Mouse (Mus musculus): ENCODE data around the gene Gm10644.

Gene Gm10644

DNA sequence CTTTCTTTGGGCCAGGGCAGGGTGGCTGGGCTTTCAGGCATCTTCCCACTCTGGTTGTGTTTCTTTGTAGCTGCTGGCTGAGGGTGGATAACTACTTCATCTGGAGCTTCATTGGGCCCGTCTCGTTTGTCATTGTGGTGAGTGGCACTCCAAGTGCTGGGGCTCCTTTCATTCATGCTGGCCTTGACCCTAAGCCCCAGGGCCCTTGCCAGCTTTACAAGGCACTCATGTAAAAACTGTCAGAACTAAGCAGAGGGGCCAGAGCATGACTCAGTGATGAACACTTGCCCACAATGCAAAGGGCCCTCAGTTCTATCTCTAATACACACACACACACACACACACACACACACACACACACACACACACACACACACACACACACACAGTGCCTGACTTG lies 20.0 kb downstream of the Gm10644 start:
- no peak for DNase-seq (ENCODE audit: low spot score)

- DNase-seq (ENCODE audit: low spot score) = no peak
Observed at GRCm38 (mm10) chr8:83934222-83934621, 20.8 kb downstream of the Gm10644 start.

DNA sequence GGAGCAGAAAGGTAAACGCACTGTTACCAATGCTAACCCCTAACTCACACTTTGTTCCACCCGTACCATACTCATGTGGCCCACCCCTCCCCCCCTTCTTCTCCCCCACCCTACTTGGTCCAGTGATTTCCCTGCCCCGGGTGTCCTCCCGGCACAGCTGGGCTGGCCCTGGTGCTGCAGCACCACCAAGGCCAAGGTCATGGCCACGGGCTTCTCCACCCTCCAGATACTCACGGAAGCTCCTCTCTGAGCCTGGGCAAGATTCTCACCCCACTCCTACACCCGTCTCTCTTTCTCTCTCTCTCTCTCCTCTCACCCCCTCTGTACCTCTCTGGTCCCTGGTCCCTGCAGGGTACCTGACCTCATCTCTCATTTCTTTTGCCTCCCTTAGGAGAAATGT lies 28.7 kb downstream of the Gm10644 start:
- no peak for DNase-seq (ENCODE audit: low spot score)

DNA sequence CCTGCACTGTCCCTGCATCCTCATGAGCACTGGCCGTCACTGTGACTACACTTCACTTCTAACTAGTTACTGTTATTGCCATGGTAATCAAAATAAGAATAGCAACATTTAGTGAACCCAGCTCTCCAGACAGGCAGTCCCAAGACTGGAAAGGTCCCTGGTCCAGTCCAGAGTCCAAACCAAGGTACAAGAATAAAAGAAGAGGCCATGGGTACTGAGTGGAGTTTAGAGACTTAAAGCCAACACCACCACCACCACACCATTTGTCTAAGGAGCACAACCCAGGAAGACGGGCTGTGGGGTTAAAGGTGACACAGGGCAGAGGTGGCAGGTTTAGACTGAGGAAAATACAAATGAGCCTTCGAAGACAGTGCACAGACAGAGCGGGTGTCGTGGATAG lies 30.4 kb downstream of the Gm10644 start:
- no peak for DNase-seq (ENCODE audit: low spot score)

DNA sequence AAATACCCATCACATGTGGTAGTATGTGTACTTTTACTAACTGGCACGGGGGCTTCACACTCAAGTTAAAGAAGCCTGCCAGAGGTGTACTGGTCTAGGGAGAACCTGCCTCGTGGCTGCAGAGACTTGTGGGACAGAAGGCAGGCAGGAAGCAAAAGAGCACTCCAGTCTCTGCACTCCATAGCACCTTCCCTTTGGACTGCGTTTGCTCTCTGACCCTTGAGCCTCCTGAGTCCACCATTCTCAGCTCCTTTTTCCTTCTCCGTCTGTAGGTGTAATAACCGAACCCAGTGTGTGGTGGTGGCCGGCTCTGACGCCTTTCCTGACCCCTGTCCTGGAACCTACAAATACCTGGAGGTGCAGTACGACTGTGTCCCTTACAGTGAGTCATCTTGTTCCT lies 32.3 kb downstream of the Gm10644 start:
- no peak for DNase-seq (ENCODE audit: low spot score)

GRCm38 (mm10) chr8:83921558-83921957 lies 33.4 kb downstream of the Gm10644 start:
- DNase-seq (ENCODE audit: low spot score) = peak; percentile 91

GRCm38 (mm10) chr8:83917566-83917965 lies 37.4 kb downstream of the Gm10644 start:
- no peak for DNase-seq (ENCODE audit: low spot score)

DNA sequence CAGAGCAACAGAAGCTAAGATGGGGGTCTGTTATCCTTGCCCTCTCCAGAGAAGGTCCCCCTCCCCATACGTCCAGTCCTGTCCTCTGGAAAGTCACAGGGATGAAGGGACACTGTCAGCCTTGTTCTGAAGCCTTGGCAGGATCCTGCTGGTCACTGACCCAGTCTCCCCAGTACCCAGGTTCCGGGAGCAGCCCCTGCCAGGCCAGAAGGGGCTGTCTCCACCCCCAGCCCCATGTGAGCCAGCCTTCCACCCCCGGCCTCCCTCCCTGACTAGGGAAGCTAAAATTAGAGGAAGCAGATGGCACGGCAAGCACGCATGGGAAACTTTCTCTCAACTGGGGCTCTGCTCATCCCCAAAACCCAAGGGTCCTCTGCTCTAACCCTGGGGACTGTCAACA lies 39.0 kb downstream of the Gm10644 start:
- DNase-seq (ENCODE audit: low spot score) = peak; percentile 68

DNA sequence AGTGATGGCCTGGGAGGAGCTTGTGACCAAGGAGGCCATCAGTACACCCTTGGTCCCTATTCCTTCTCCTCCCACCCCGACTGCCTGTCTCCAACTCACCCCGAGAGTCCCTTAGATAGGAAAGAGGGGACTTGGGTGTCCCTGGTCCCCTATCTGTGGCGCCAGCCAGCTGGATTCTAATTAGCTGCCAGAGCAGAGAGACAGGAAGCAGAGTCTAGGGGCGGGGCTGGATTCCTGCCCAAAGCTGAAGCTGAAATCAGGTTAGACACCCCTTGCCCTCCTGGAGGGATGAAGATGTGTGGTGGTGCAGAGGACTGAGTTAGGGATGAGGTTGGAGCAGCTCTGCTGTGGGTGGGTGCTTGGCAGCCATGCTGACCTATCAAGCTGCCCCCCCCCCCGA lies 40.1 kb downstream of the Gm10644 start:
- DNase-seq (ENCODE audit: low spot score) = no peak

- no peak for DNase-seq (ENCODE audit: low spot score)
Observed at GRCm38 (mm10) chr8:83914232-83914631, 40.8 kb downstream of the Gm10644 start.

- no peak for DNase-seq (ENCODE audit: low spot score)
Observed at GRCm38 (mm10) chr8:83911809-83912731, 42.9 kb downstream of the Gm10644 start.

DNA sequence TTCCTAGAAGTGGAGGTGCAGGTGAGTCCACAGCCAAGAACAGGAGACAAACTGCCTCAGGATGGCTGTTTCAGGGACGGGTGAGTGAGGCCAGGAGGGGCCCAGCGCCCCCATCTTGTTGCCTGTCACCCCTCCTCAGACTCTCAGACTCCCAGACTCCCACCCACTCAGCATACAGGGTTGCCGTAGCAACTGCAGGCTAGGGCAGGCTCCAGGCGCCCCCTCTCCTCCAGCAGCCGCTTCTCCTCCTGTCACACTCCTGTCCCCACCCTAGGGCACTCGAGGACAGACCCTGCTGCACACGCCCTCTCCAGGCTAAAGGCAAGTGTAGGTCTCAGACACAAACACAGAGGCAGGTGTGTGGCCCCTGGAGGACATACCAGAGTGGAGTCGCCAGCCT lies 45.7 kb downstream of the Gm10644 start:
- DNase-seq (ENCODE audit: low spot score) = peak; percentile 47

DNA sequence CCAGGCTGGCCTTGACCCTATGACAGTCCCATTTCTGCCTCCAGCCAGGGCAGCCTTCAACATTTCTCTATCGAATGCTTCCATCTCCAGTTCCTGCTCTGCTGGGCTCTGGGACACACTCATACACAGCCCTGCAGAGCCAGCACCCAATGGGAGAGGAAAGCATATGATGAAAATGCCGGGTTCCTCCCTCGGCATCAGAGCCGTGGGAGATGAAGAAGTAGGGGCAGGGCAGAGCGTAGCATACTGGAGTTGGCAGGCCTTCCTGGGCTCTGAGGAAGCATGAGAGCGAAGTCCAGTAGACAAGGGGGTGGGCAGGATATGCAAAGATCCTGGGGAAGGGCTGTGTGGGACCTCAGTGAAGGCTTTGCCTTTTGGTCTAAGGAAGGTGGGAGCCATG lies 46.4 kb downstream of the Gm10644 start:
- DNase-seq (ENCODE audit: low spot score) = no peak

GRCm38 (mm10) chr8:83902961-83903666 lies 51.9 kb downstream of the Gm10644 start:
- no peak for DNase-seq (ENCODE audit: low spot score)

GRCm38 (mm10) chr8:83901566-83902485 lies 53.2 kb downstream of the Gm10644 start:
- DNase-seq (ENCODE audit: low spot score) = no peak

- DNase-seq (ENCODE audit: low spot score) = peak; percentile 82
Observed at GRCm38 (mm10) chr8:83900957-83901270, 54.1 kb downstream of the Gm10644 start.

DNA sequence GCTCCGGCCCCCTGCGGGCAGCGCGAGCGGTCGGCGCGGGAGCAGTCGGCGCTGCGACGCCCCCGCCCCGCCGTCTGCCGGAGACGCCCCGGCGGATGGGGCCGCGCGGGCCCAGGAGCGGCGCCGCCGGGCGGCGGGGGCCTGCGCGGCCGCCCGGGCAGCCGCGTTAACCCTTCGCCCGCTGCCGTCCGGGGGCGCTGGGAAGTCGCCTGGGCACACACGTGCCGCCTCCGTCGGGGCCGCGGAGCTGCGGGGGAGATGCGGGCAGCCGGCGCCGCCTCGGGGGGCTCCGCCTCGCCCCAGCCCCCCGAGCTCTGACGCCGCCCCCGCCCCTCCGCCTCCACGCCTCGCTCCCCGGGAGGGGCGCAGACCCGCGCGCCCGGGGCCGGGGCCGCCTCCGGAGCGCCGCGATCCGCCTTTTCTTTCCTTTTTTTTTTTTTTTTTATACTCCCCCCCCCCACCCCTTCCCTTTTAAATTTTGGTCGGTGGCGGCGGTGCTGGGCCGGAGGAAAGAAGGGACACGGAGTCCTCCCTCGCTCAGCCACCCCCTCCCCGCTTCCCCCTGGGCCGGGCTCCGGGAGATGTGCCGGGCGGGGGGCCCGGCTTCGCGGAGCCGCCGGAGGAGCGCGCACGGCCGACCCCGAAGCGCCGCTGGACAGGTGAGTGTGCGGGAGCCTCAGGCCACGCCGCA lies 54.6 kb downstream of the Gm10644 start:
- no peak for DNase-seq (ENCODE audit: low spot score)

DNA sequence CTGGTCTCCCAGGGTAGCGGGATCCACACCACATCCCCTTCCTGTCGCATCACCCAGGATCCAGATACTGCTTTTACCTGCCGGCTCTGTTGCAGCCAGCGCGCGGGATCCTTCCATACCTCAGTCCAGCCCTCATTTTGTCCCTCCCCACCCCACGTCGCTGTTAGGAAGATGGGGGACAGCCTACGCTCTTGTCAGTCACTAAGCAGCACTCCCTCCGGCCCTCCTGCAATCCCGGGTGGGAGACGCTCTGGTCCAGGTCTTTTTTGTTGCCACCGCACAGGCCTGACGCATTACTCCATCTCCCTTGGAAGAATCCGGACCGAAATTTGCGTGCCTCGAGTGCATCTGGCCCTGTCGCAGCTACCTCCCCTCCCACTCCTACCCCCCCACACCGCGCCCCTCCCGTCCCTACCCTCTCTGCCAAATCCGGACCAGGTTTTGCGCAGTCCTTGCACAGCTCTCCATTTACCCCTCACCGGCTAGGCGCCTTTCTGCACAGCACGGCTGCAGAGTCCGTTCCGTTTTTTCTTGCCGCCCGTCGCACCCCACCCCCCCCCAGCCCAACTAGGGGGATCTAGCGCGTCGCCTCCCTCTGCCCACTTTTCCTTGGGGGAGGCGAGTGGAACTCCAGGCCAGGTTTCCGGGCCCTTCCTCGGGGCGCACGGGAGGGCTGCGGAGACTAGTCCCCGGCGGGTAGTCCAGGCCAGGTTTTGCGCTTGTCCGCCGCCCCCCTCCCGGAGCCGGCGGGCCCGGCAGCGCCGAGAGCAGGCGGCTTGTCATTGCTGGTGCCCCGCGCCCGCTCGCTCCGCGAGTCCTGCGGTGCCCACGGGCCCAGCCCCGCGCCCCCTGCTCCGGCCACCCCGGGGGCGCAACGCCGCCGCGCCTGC lies 55.4 kb downstream of the Gm10644 start, which contains the start of gene Adgrl1:
Gene Adgrl1, plus strand, starts transcription at position 743 of the 890 bp plus-strand sequence.
- DNase-seq (ENCODE audit: low spot score) = peak; percentile 95

- peak; percentile 71 for DNase-seq (ENCODE audit: low spot score)
Observed at GRCm38 (mm10) chr8:83898985-83899362, 56.0 kb downstream of the Gm10644 start.

DNA sequence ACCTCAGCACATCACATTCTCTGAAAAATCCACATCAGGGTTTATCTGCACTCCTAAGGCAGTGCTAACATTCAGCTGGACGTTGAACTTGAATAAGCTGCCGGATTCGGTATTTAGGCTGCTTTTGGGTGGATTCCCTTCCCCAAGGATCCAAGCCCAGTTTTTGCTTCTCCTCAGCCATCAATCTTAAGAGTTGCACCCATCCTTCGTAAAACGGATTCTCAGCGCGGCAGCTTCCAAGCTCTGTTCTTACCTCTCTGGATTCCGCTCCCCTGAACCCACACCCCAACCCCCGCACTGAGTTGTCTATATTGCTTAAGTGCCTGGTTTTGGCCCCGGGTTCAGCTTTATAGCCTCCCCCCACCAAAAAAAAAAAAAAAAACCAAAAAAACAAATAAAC lies 56.5 kb downstream of the Gm10644 start:
- DNase-seq (ENCODE audit: low spot score) = peak; percentile 54

- DNase-seq (ENCODE audit: low spot score) = peak; percentile 54
Observed at GRCm38 (mm10) chr8:83897211-83897610, 57.8 kb downstream of the Gm10644 start.
